Mouse (Mus musculus) adrenal gland (tissue): Measurements from ENCODE around the gene Taf4.

ENCODE experiments used
- intact Hi-C: fragments of 180-260 bp; cut with DNase I; formaldehyde crosslinking; loops from one replicate; pipeline ENCODE4 v1.15.1; 2025

Taf4 gene

DNA sequence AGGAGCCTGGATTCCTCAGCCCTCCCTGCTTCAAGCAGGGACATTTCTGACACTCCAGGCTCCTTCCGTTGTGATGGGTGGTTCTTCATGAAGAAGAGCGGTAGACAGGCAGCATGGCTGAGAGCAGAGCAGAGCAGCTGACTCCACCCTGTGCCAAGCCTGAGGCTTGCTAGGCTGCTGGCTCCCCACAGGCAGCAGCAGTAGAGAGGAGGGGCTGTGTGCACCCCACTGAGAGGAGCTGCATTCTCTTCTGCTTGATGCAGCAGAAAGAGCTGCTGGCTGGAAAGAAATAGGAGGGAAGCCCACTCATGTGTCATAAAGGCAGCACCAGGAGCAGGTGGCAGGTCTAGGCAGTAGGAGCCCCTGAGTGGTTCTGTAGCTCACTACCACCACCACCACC is 106.6 kb downstream of the Taf4 start:
- intact Hi-C loops, result loop anchor here (5.0 to 10.0 kb wide), 2 partner anchors 188 to 295 kb away; no protein-coding TSS in a partner anchor

DNA sequence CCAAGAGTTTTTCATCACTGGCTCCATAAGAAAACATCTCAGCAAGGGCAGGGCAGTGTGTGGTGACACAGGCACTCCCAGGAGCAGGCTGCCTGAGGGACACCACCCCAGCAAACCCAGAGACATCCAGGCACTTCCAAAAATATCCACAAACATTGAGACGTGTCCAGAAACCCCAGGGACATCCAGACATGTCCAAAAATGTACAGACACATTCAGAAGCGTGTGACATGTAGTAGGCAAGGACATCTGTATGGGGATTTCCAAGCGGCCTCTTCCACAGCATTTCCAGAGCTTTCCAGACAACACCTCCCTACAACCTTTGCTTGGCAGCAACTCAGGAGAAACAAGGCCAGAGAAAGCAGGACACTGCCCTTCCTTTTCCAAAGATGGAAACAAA is 108.8 kb downstream of the Taf4 start:
- intact Hi-C loops, result no loop called here

DNA sequence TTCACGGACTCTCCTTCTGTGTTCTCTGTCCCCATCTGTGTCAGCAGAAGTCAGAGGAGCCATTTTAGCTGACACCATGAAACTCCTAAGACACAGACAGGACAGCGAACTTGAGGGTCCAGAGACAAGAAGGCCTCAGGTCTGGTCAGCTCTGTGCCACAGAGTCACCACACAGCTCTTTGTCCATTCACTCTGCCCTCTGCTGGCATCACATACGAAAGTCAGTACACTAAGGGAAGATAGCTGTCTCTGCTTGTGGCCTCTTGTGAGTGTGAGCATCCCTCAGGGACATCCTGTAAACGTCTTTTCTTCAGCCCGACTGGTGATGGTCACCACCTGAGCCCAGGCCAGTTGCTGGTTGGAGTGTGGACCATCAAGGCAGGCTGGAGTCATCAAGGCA is 111.3 kb downstream of the Taf4 start:
- intact Hi-C loops, result no loop called here

DNA sequence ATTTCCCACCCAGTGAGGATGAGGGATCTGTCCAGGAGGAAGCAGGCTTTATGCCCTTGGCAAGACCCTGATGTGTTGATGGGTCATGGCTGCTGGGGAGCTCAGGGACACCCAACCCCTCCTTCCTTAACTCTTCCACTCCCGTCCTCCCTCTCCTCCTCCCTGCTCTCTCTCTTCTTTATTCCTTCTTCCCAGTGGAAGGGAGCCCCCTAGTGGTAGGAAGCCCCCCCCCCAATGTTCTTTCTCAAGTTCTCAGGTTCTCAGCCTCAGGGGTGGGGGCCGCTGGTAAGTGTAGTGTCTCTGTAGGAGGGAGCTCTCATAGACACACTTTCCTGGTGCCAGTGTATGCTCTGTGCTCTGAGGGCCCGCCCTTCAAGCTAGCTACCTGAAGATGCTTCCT is 113.2 kb downstream of the Taf4 start:
- intact Hi-C loops, result no loop called here

DNA sequence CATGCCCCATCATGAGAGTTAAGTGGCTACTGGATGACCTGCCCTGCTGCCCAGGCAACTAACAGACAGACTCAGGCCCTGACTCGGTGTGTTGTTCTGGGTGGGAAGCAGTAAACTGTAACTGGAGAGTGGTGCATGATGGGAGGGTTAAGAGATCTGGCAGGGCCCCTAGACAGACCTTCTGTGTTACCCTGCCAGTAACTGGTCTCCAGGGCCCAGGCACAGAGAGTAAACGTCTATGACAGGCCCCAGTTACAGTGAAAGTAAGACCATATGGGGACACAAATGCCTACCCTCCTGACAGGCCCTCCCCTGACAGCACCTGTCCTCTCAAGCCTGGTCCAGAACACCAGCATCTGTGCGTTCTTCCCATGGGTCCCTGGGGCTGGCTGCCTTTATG is 113.8 kb downstream of the Taf4 start:
- intact Hi-C loops, result no loop called here
